Mouse (Mus musculus) intestine, embryonic 15.5 days (tissue): Measurements from ENCODE around the gene Coro7. TPM values are rescaled to one million over a fixed set of nuclear protein-coding genes. Genes with fewer than 3 reads are reported as not detected.

Experiments
- ATAC-seq: fragments of 200-750 bp; cut with Nextera tagmentation; 2 replicates; pipeline ENCODE4 v1.8.0; 2017; ENCODE audit warnings: moderate TSS enrichment, moderate library complexity
- H3K27ac ChIP-seq: fragments of 300-500 bp; sonication (generic); 2 replicates; pipeline ENCODE4 v1.5.1; 2015; ENCODE audit warnings: mild to moderate bottlenecking, inconsistent platforms
- H3K27me3 ChIP-seq: fragments of 300-500 bp; sonication (generic); replicated peaks from 2 replicates; pipeline ENCODE4 v1.6.1; 2015; ENCODE audit warnings: inconsistent platforms
- H3K36me3 ChIP-seq: fragments of 300-500 bp; sonication (generic); 2 replicates; pipeline ENCODE4 v1.6.1; 2015; ENCODE audit warnings: inconsistent platforms
- H3K4me1 ChIP-seq: fragments of 300-500 bp; sonication (generic); replicated peaks from 2 replicates; pipeline ENCODE4 v1.6.1; 2015; ENCODE audit warnings: inconsistent platforms
- H3K4me2 ChIP-seq: fragments of 300-500 bp; sonication (generic); replicated peaks from 2 replicates; pipeline ENCODE4 v1.6.1; 2015; ENCODE audit warnings: mild to moderate bottlenecking, inconsistent platforms
- H3K4me3 ChIP-seq: fragments of 300-500 bp; sonication (generic); replicated peaks from 2 replicates; pipeline ENCODE4 v1.5.1; 2015; ENCODE audit warnings: inconsistent platforms
- H3K9ac ChIP-seq: fragments of 300-500 bp; sonication (generic); 2 replicates; pipeline ENCODE4 v1.6.1; 2015; ENCODE audit warnings: inconsistent platforms
- H3K9me3 ChIP-seq: fragments of 300-500 bp; sonication (generic); 2 replicates; pipeline ENCODE4 v1.6.1; 2016; ENCODE audit warnings: inconsistent platforms
- WGBS: fragments of 180-500 bp; shearing (Covaris S2); methylation state at CpG from one replicate; pipeline ENCODE4 v1.1.7; 2015; 5-methylcytosine and 5-hydroxymethylcytosine counted together
- polyA plus RNA-seq: library from polyadenylated mRNA; unstranded; fragments of >200 nt; fragmentation: Nextera tagmentation; extraction: Ambion mirVana; gene quantifications from 2 replicates; pipeline ENCODE4 v1.2.1, GENCODE M21; 2015

The Coro7 gene
- 22.7 and 23.2 TPM in 2 replicates for polyA plus RNA-seq

GRCm38 (mm10) chr16:4679121-4680018 is at the start of gene Coro7:
TSS of gene Coro7 (minus strand) at chr16:4679777.
- under 1% methylated on average over 47 of the region's 47 CpGs for WGBS
- Histone ChIP-seq H3K4me3 (peak within 1 kb of the TSS; percentile 73), H3K9ac (peak within 1 kb of the TSS; percentile 68)

DNA sequence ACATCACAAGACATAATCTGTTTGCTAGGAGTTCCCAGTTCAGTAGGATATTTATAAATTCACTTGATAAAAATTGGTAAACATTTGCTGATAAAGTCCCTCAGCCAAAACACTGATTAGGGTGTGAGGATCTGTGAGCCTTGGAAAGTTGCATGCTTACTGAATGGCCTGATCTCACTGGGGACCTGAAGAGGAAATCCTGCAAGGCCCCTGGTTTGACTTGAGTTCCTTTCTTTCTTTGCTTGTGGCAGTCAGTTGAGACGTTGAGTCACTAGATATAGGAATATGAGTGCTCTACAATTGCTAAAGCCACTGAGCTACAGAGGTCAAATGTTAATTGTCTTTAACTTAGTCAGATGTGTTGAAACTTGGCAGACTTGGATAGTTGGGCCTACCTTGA is 48.4 kb upstream of the Coro7 start:
- Histone ChIP-seq H3K4me3 (no peak overlapping the region), H3K9ac (no peak overlapping the region)
- no peak for ATAC-seq

More at GRCm38 (mm10) chr16:4679121-4680018, at the start of gene Coro7:
- H3K36me3 ChIP-seq, result peaks cover 5% of the 10 kb centered on the region; the same call in 1 of the 2 replicates
- H3K27me3 ChIP-seq, result no peaks in the 10 kb centered on the region
- peaks cover 14% of the 10 kb centered on the region; the same call in 1 of the 2 replicates for H3K4me1 ChIP-seq
- peak within 1 kb of the TSS; percentile 82 for H3K27ac ChIP-seq
- no peaks in the 10 kb centered on the region for H3K9me3 ChIP-seq
- H3K4me2 ChIP-seq, result peak within 1 kb of the TSS; percentile 91
- ATAC-seq, result peak; percentile 91

DNA sequence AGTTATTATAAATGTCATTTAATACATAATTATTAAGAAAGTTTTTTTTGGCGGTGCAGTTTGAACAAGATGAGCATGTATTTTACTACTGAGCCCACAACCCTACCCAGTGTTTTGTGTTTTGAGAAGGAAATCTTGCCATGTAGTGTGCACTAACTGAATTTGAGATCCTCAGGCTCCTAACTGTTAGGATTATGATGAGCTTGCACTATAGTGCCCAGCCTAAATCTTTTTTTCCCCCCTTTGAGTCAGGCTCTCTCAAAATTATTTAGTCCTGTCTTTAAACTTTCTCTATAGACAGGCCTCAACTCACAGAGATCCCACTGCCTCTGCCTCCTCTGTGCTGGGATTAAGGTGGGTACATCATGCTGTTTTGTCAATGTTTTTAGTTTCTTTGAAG is 47.9 kb upstream of the Coro7 start:
- Histone ChIP-seq H3K27me3 (no peaks in the 10 kb centered on the region), H3K9ac (no peak overlapping the region), H3K27ac (no peak overlapping the region), H3K4me2 (peak overlapping the region; percentile 77), H3K4me1 (peaks cover 5% of the 10 kb centered on the region; the same call in 1 of the 2 replicates), H3K36me3 (no peaks in the 10 kb centered on the region), H3K9me3 (no peaks in the 10 kb centered on the region), H3K4me3 (no peak overlapping the region)
- WGBS, result 90% methylated on average over 1 of the region's 1 CpGs
- ATAC-seq, result no peak

More for the DNA sequence above, 48.4 kb upstream of the Coro7 start:
- H3K27ac ChIP-seq, result no peak overlapping the region
- no peak overlapping the region for H3K4me2 ChIP-seq
- 57% methylated on average over 1 of the region's 1 CpGs for WGBS
- no peaks in the 10 kb centered on the region for H3K27me3 ChIP-seq
- peaks cover 5% of the 10 kb centered on the region; the same call in 1 of the 2 replicates for H3K4me1 ChIP-seq
- H3K36me3 ChIP-seq, result no peaks in the 10 kb centered on the region
- H3K9me3 ChIP-seq, result no peaks in the 10 kb centered on the region

DNA sequence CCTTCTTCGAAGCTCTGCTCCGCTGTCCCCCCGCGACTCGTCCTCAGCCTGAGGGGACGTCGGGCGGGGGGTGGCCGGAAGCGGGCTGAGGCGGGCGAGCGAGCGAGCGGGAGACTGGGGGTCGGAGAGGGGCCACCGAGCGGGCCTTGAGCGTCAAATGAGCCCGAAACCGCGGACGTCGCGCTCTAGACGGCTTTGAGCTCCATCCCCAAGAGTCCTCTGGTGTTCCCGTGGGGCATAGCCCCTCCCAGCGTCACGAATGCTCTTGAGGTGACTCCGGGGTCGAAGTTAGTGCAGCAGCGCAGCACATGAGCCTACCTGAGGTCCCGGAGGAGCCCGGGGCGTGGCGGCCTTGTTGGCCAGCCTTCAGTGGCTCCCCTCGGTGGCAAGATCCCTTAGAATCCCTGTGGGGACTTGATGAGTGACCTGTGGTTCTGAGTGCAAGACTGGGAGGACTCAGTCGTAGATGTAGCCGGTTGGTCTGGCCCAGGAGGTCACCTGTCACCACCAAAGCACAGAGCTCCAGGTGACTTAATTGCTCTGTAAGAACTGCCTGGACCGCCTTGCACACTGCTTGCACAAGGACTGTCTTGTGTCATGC is 47.1 kb upstream of the Coro7 start:
- no peaks in the 10 kb centered on the region for H3K27me3 ChIP-seq
- WGBS, result under 1% methylated on average over 40 of the region's 40 CpGs
- ATAC-seq, result peak; percentile 87
- H3K9me3 ChIP-seq, result no peaks in the 10 kb centered on the region
- H3K4me2 ChIP-seq, result peak overlapping the region; percentile 77
- peak overlapping the region; percentile 94 for H3K4me3 ChIP-seq
- H3K4me1 ChIP-seq, result peaks cover 5% of the 10 kb centered on the region; the same call in 1 of the 2 replicates
- H3K36me3 ChIP-seq, result no peaks in the 10 kb centered on the region
- H3K27ac ChIP-seq, result peak overlapping the region; percentile 88
- H3K9ac ChIP-seq, result peak overlapping the region; percentile 93

DNA sequence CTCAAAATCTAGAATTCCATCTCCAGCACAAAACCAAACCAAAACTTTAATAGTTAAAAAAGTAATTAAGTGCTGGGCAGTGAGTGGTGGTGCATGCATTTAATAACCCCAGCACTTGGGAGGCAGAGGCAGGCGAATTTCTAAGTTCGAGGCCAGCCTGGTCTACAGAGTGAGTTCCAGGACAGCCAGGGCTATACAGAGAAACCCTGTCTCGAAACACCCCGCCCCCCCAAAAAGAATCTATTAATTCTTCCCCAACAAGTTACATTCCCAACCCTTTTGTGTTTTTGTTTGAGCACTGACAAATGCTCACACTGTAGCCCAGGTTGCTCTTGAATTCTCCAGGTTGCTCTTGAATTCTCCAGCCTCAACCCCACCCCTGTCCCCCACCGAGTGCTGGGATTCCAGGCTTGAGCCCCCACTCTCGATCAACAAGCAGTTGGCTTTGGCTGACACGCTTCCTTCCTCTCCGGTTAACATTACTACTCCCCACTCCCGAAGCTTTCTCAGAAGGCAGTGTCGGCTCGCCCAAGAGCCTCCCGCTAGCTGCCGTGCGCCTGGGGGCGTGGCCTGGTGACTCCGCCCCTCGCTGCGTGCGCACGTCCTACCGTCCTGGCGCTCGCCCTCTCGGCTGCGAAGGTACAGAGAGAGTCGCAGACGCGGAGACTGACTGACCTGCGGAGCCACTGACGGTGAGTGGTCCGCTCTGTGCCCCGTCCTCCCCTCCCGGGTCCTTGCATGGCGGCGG is 46.4 kb upstream of the Coro7 start, which contains the start of gene Hmox2:
Gene Hmox2, plus strand, starts transcription at position 582 of the 748 bp plus-strand sequence.
- peak within 1 kb of the TSS; percentile 88 for H3K27ac ChIP-seq
- H3K9ac ChIP-seq, result peak within 1 kb of the TSS; percentile 93
- peaks cover 5% of the 10 kb centered on the region; the same call in 1 of the 2 replicates for H3K4me1 ChIP-seq
- 6% methylated on average over 35 of the region's 35 CpGs for WGBS
- H3K27me3 ChIP-seq, result no peaks in the 10 kb centered on the region
- H3K4me2 ChIP-seq, result peak within 1 kb of the TSS; percentile 77
- peak; percentile 98 for ATAC-seq
- peak within 1 kb of the TSS; percentile 94 for H3K4me3 ChIP-seq
- H3K36me3 ChIP-seq, result no peaks in the 10 kb centered on the region
- no peaks in the 10 kb centered on the region for H3K9me3 ChIP-seq

DNA sequence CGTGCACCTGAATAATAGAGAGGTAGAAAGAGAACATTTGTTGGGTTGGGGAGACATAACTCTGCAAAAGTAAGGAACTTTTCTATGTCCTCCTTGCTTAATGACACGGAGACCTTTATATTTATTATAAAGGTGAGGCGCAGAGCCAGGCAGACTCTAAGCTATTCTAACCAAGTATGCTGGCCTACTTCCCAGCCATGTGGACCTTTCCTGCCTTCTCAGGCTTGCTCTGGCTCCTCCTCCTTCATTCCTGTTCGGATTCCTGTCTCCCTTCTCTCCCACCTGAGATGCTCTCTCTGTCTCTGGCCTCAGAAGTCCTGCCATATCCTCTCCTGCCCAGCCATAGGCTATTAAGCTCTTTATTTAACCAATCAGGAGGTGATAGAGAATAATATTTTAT is 45.7 kb upstream of the Coro7 start:
- Histone ChIP-seq H3K4me3 (no peak overlapping the region), H3K27ac (no peak overlapping the region), H3K36me3 (no peaks in the 10 kb centered on the region), H3K9me3 (no peaks in the 10 kb centered on the region), H3K4me2 (no peak overlapping the region), H3K4me1 (peaks cover 5% of the 10 kb centered on the region; the same call in 1 of the 2 replicates), H3K9ac (no peak overlapping the region), H3K27me3 (no peaks in the 10 kb centered on the region)
- 67% methylated on average over 4 of the region's 4 CpGs for WGBS
- ATAC-seq, result no peak

- Histone ChIP-seq H3K9me3 (no peaks in the 10 kb centered on the region), H3K27ac (no peak overlapping the region), H3K4me3 (no peak overlapping the region), H3K9ac (no peak overlapping the region), H3K4me1 (peaks cover 5% of the 10 kb centered on the region; the same call in 1 of the 2 replicates), H3K27me3 (no peaks in the 10 kb centered on the region), H3K36me3 (no peaks in the 10 kb centered on the region), H3K4me2 (no peak overlapping the region)
- ATAC-seq, result no peak
- 72% methylated on average over 3 of the region's 3 CpGs for WGBS
These were observed 43.3 kb upstream of the Coro7 start for GRCm38 (mm10) chr16:4722915-4723209.

- no peaks in the 10 kb centered on the region for H3K27me3 ChIP-seq
- no peak overlapping the region for H3K4me3 ChIP-seq
- H3K36me3 ChIP-seq, result no peaks in the 10 kb centered on the region
- no peaks in the 10 kb centered on the region for H3K9me3 ChIP-seq
- no peak overlapping the region for H3K9ac ChIP-seq
- H3K27ac ChIP-seq, result no peak overlapping the region
- ATAC-seq, result no peak
- 0 out of 2 replicates have a peak, but pooled peaks cover 3% of the 10 kb centered on the region for H3K4me1 ChIP-seq
- 59% methylated on average over 7 of the region's 7 CpGs for whole genome bisulfite sequencing
- no peak overlapping the region for H3K4me2 ChIP-seq
These were observed 42.7 kb upstream of the Coro7 start for GRCm38 (mm10) chr16:4722128-4722914.

DNA sequence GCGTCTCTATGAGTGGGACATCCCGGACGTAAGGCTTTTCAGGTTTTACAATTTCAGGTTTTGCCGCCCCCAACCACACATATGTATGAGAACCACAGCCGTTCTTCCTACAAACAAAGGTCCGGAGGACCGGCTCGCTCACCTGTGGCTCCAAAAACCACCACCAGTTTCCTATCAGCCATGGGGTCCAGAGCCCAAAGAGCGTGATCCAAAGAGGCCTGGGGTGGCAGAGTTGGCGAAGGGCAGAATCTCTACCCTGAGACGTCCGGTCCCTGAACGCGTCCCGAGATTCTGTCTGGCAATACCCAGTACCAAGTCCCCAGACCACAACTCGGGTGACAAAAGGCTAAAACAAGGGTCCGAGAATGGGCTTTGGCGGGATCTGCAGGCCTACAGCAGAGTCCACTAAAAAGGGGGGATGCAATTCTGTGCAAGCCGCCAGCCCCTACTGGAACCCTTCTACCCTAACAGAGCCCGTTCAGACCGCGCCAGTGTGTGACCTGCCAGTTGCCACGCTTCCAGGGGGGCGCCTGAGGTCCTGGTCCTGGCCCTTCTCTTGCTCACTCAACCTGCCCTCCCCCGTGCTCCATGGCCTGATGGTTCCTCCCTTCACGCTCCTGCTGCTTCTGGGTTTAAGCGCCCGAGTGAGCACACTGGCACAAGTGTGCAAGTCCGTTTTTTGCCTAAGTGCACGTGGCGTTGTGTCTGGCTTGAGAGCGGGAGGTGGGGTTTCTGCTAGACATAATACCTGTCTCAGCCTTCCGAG is 39.4 kb upstream of the Coro7 start, which contains the start of gene Nmral1:
Gene Nmral1, minus strand, starts transcription at position 604 of the 766 bp plus-strand sequence.
- H3K4me1 ChIP-seq, result no peaks in the 10 kb centered on the region

DNA sequence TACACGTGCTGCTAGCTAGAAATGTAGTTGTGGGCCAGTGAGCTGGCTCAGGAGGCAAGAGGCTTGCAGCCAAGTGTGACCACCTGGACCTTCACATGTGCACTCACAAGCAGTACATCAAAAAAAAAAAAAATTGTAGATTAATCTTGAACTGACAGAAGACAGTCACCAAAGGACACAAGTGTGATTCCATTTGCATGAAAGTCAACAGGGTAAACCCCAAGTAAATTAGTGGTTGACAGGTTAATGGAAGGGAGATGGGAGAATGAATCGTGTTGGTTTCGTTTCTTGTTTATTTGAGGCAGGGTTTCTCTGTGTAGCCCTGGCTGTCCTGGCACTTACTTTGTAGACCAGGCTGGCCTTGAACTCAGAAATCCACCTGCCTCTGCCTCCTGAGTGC is 38.3 kb upstream of the Coro7 start:
- no peak overlapping the region for H3K27ac ChIP-seq
- no peaks in the 10 kb centered on the region for H3K27me3 ChIP-seq
- H3K4me2 ChIP-seq, result peak overlapping the region; percentile 90
- WGBS, result 39% methylated on average over 3 of the region's 3 CpGs
- H3K36me3 ChIP-seq, result peaks cover 7% of the 10 kb centered on the region
- H3K9ac ChIP-seq, result no peak overlapping the region
- H3K4me1 ChIP-seq, result no peaks in the 10 kb centered on the region
- no peak for ATAC-seq
- H3K9me3 ChIP-seq, result no peaks in the 10 kb centered on the region
- H3K4me3 ChIP-seq, result peak overlapping the region; percentile 68

More for the DNA sequence above, 39.4 kb upstream of the Coro7 start, which contains the start of gene Nmral1:
- peak; percentile 93 for ATAC-seq
- Histone ChIP-seq H3K9ac (peak within 1 kb of the TSS; percentile 78), H3K4me2 (peak within 1 kb of the TSS; percentile 90), H3K27me3 (no peaks in the 10 kb centered on the region), H3K36me3 (peaks cover 4% of the 10 kb centered on the region; the same call in 1 of the 2 replicates), H3K4me3 (peak within 1 kb of the TSS; percentile 68), H3K27ac (peak within 1 kb of the TSS; percentile 72), H3K9me3 (no peaks in the 10 kb centered on the region)
- WGBS, result 9% methylated on average over 33 of the region's 33 CpGs
